Mouse (Mus musculus) urinary bladder, postnatal 14 days (tissue): ENCODE measurements around the gene Olfr824.
"Not testable (repeated sequence)": the region's sequence is repeated elsewhere in the genome, so short reads cannot be mapped to it uniquely, and the experiment has no call there.

Source experiments
- DNase-seq: peaks from one replicate; pipeline ENCODE4 v3.0.0; 2021; ENCODE audit warnings: low spot score

Olfr824 gene

DNA sequence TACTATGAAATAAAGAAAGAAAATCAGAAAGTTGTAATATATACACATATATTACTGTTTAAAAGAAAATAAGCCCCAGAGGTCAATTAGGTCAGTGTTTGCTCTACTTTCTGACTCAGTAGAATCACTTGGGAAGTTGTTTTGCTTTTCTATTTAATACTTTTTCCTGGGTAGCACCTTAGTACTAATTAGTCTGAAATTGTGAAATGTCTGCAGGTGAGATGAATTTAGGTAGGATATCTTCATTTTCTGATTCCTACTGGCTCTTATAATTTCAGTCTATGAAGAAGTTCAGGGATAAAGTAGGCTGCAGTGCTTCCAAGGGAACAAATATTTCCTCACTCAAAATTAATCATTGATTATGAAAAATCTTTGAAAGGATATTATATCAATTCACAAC is at the start of gene Olfr824:
TSS of gene Olfr824 (minus strand) at position 101 of the 400 bp plus-strand sequence.
- DNase-seq = not testable (repeated sequence)

DNA sequence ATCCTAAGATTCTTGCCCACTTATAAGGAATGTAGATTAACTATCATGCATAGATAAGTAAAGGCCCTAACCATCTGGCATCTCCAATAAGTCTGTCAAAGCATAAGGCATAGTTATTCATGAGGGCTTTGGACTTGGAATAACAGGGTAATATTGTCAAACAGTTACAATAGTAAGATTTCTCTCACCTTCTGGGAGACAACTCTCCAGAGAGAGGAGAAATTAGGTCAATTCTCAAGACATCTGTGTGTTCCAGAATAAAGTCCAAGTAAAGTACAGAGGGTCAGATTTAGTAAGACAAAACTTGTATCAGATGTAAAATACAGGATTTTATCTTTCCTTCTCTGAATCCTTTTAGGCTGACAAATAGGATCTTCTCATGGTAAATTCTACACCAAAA is 36.9 kb upstream of the Olfr824 start, which contains the start of gene Olfr825:
TSS of gene Olfr825 (minus strand) at position 101 of the 400 bp plus-strand sequence.
- no peak for DNase-seq

DNA sequence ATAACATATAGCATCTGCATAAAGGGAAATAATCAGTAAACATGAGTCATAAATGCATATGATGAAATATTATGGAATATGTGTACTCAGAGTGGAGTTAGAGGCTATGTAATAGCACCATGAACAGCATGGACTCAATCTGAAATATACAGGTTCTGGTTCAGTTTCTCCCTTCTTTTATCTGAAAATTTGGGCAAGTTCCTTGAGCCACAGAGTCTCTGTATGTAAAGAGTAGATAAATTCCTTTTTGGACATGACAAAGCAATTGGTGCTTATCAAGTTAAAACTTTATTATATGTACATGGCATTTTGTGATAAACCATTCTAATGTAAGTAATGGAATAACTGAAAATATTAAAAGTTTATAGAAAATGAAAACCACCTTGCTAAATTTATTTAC is 35.4 kb upstream of the Olfr824 start:
- DNase-seq = no peak

DNA sequence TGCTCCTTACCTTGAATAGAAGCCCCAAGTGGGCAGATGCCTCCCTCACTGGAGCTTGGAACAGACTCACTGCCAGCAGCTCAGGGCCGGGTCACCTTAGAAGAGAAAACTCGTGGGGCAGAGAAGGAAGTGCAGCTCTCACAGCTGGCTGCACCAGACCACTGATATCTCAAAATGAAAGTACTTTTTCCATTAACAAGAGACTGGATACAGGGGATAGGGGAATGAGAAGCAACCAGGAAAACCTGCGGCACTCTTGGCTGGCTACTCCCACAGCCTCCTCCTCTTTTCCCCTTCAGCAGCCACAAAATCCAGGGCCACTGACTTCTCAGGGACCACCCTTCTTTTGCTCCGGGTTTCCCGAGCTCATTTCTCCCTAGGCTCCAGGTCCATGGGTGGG is 14.3 kb upstream of the Olfr824 start:
- DNase-seq = no peak

GRCm38 (mm10) chr10:130142481-130142880 is 12.7 kb upstream of the Olfr824 start:
- DNase-seq = not testable (repeated sequence)

DNA sequence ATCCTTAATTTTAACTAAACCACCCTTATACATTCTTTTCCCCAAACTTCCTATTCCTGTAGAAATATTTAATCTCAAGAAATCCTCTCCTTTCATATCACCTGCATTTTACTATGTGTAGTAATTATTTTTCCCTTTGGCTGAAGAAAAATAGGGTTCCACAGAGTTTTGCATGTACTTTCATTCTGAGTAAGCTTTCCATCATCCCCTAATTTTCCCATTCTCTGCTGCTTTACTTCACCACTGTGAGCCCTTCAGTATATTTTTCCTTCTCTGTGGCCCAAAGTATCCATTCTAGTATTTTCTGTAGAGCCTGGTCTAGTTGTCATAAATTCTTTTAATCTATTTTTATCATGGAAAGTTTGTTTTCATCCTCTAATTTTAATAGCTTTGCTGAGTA is 5.0 kb upstream of the Olfr824 start:
- no peak for DNase-seq

- DNase-seq = not testable (repeated sequence)
These were observed 13.8 kb downstream of the Olfr824 start for GRCm38 (mm10) chr10:130116045-130116444.

- not testable (repeated sequence) for DNase-seq
These were observed 14.5 kb downstream of the Olfr824 start, which contains the start of gene Olfr823 for GRCm38 (mm10) chr10:130115283-130115682. Gene Olfr823, minus strand, starts transcription at chr10:130115383.

- no peak for DNase-seq
These were observed 33.7 kb downstream of the Olfr824 start for GRCm38 (mm10) chr10:130096104-130096503.

DNA sequence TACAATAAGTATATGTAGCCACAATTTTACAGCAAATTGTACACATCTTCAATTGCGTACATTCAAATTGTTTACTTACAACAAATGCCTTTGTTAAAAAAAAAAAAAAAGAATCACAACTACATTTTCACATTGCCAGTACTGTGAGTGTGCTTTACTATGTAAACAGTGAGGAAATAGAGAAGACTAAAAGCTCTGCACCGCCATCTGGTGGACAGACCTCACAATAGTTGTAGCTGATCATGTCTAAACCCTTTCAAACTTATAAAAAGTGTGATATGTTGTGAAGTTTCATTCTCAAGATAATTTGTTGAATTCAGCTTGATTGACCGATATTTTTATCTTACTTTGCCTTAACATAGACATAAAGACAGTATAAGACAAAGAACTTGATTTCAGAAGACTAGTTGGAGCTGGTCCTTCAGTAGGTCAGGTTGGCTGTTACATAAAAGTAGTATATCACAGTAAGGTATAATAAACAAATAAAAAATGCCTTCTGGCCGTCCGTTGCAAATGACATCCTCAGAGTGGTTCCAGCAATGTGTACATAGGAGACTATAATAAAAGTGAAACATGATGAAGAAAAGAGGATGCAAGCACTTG is 36.9 kb downstream of the Olfr824 start:
- peak; percentile 55 for DNase-seq
